Mouse (Mus musculus): ENCODE data around the gene 1700001K19Rik.
A peak's percentile ranks its signal among the peaks of the same experiment; 100 is the strongest.
"Not testable (repeated sequence)": the region's sequence is repeated elsewhere in the genome, so short reads cannot be mapped to it uniquely, and the experiment has no call there.

The 1700001K19Rik gene

DNA sequence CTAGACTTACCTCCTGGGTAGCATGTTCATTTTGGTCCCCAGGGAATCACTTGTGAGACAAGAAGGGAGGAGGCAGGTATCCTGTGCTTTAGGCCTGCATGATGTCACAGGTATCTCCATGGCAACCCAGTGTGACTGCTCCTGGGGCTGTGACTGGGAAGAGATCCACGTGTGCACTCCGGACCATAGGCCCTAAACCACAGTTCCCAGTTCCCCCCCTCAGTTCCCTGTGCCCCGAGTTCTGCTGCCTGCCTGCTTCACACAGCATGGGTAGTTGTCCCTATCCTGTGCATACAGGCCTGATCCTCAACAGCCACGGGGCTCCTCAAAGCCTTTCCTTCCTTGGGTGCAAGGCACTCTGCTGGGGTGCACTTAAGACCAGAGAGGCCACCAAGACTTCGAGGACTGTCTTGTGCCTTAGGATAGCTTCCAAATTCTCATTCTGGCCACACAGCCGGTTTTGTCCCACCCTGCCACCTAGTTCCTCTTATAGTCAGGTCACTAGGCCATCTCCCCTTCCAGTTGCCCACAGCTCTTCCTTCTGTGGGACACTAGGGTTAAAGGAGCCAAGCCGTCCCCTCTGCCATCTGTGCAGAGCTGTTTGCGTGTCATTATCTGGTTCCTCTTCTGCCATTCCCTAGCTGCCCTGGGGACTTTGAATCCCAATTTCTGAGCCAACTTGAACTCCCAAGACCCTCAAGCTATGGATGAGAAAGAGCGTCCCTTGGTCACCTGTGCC lies at the start of gene 1700001K19Rik:
TSS of gene 1700001K19Rik (minus strand) at position 59 of the 739 bp plus-strand sequence.
- no peak for DNase-seq (ENCODE audit: low read depth, low spot score)

DNA sequence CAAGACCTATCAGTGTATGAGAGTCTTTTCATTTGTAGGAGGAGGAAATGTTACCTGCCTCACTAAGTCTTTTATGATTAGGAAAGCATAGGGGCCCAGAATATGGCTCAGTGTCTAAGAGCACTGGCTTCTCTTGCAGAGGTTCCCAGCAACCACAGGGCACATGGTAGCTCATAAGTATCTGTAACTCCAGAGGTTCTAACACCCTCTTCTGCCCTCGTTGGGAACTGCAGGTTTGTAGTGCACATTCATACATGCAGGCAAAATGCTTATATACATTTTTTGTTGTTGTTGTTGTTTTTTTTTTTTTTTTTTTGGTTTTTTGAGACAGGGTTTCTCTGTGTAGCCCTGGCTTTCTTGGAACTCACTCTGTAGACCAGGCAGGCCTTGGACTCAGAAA lies 44.0 kb upstream of the 1700001K19Rik start:
- no peak for DNase-seq (ENCODE audit: low read depth, low spot score)

DNA sequence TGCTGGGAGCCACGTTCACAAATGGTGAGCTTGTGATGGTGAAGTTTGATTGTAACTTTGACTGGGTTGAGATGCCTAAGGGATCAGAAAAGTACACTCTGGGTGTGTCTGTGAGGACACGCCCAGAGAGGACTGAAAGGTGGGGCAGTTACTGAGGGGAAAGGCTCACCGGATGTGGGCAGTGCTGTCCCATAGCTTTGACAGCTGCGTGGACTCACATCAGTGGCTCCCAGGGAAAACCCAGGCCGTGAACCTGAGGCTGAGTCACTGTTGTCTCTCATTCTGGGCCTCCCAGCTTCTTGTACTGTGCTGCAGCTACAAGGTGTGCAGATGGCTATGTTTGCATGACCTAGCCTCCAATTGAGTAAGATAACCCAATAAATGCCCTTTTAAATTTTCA lies 43.1 kb upstream of the 1700001K19Rik start:
- no peak for DNase-seq (ENCODE audit: low read depth, low spot score)

- DNase-seq (ENCODE audit: low read depth, low spot score): no peak
Observed at GRCm38 (mm10) chr12:110725051-110725450, 42.6 kb upstream of the 1700001K19Rik start.

GRCm38 (mm10) chr12:110716004-110716403 lies 33.6 kb upstream of the 1700001K19Rik start:
- no peak for DNase-seq (ENCODE audit: low read depth, low spot score)

DNA sequence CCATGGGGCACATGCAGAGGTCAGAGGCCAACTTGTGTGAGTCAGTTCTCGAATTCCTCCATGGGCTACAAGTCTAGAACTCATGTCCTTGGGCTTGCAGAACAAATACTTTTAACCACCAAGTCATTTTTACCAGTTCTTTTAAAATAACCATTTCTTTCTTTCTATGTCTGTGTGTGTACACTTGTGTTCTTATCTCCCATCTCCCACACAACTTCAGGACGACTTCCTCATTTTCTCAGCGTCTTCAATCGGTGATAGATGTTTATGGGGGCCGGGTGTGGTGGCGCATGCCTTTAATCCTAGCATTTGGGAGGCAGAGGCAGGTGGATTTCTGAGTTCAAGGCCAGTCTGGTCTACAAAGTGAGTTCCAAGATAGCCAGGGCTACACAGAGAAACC lies 31.8 kb upstream of the 1700001K19Rik start:
- DNase-seq (ENCODE audit: low read depth, low spot score): no peak

DNA sequence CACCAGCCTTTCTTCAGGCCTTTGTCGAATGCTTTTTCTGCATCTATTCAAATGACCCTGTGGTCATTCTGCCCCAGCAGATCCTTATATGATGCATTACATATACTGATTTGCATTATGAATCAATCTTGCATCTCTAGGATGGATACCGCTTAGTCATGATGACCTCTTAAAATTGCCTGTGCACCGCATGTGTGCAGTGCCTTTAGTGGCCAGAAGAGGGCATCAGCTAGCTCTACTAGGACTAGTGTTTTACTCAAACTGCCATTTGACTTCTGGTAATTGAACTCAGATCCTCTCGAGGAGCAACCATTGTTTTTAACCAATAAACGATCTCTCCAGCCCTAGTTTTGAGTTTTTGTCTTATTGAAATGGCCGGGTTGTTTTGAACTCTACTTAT lies 31.4 kb upstream of the 1700001K19Rik start:
- DNase-seq (ENCODE audit: low read depth, low spot score): peak; percentile 49

DNA sequence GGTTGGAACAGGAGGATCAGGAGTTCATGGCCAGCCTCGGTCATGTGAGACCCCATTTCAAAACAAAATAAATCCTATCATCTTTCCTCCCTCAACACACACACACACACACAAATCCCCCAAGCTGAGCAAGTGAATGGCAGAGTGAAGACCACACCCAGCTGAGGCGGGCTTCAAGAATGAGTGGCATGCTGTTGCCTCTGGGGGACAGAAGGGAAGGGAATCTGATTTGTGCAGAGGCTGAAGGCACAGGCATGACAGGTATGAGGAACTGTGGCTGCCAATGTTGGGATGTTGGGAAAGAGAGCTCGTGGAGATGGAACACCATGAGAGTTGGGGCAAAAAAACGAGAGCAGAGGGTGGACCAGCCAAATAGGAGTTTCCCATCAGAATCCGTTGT lies 28.9 kb upstream of the 1700001K19Rik start:
- DNase-seq (ENCODE audit: low read depth, low spot score): no peak

GRCm38 (mm10) chr12:110707451-110707850 lies 25.0 kb upstream of the 1700001K19Rik start:
- DNase-seq (ENCODE audit: low read depth, low spot score): no peak

DNA sequence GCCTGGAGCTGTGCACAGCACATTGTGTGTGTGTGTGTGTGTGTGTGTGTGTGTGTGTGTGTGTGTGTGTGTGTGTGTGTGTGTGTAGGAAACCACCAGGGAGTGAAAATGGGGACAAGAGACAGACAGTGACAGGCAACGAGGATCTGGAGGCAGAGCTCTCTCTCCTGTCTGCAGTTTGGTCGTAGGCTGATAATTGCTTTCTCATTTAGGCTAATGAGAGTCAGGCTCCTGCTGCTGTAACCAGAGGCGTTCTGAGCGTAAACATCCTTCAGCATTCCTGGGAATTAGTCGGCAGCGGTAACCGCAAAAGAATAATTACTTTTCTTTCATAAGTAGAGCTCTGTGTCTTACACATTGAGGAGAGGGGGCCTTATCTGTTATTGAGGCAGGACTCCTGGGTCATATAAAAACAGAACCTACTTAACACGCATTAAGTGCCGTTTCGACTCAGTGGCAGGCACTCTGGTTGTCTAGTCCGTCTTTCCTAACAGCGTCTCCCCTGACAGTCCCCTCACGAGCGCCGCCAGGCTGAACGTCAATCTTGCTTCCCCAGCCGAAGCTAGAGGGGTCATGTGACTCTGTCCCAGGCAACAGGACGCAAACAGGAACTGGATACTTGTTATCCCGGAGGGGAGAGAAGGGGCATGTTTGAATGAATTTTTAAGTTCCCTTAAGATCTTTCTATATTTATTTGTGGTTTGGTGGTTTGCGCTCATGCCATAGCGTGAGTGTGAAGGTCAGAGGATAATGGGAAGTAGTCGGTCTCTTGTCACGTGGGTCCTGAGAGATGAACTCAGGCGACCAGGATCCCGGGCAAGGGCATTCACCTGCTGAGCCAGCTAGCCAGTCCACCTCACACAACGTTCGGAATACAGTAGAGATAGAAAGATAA lies 24.2 kb upstream of the 1700001K19Rik start:
- DNase-seq (ENCODE audit: low read depth, low spot score): peak; percentile 52

GRCm38 (mm10) chr12:110705419-110705818 lies 23.0 kb upstream of the 1700001K19Rik start:
- not testable (repeated sequence) for DNase-seq (ENCODE audit: low read depth, low spot score)

DNA sequence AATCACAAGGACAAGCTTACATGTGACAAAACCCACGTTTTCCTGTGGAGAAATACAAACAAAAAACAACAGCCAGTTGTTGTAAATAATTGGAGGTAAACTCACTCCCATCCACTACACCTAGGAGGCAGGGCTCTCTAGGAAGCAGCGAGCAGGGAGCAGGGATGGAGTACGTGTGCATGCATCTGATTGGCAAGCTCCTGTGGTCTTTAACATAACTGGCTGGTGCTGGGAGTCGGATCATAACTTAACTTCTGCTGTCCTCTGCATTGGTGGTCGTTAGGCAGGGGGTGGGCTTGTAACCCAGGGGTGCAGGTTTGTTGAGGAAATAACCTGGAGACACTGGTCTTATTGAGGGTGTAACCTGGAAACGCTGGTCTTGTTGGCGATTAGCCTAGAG lies 21.3 kb upstream of the 1700001K19Rik start:
- DNase-seq (ENCODE audit: low read depth, low spot score): no peak

DNA sequence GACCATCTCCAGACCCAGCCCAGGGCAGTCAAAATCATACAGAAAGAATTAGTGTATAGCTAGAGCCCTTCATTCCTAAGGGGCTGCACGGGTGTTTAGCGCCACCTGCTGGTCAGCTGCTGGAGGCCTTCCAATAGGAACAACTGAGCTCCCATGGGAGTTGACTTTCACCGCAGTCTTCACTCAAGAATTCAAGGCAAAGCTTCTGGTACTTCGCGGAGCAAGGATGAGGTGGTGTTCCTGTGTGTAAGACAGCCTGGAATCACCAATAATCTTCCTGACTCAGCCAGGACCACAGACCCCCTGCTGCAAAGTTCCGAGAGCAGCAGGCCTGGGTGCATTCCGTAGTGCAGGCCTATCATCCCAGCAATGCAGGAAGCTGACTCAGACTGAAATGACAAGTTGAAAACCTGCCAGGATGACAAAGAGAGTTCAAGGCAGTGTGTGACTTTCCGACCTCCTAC lies 20.6 kb upstream of the 1700001K19Rik start:
- peak; percentile 89 for DNase-seq (ENCODE audit: low read depth, low spot score)

- DNase-seq (ENCODE audit: low read depth, low spot score): no peak
Observed at GRCm38 (mm10) chr12:110702556-110702955, 20.1 kb upstream of the 1700001K19Rik start, which contains the start of gene Hsp90aa1. TSS of gene Hsp90aa1 (minus strand) at chr12:110702728.

- not testable (repeated sequence) for DNase-seq (ENCODE audit: low read depth, low spot score)
Observed at GRCm38 (mm10) chr12:110701363-110701762, 18.9 kb upstream of the 1700001K19Rik start.

- DNase-seq (ENCODE audit: low read depth, low spot score): no peak
Observed at GRCm38 (mm10) chr12:110700730-110701129, 18.3 kb upstream of the 1700001K19Rik start.

DNA sequence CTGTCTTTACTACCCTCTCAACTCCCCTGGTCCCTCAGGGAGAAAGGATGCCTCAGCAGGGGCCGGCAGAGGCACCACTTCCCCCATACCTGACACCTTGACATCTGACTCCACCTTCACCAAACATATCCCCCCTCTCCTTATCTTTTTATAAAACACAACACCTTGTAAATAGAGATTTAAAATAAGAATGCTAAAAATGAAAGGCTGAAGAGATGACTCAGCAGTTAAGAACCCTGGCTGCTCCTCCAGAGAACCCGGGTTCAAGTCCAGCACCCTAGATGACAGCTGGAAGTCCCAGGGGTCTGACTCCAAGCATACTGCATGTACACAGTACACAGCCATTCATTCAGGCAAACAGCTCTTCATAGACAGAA lies 16.7 kb upstream of the 1700001K19Rik start:
- no peak for DNase-seq (ENCODE audit: low read depth, low spot score)

GRCm38 (mm10) chr12:110698523-110699170 lies 16.2 kb upstream of the 1700001K19Rik start:
- peak; percentile 35 for DNase-seq (ENCODE audit: low read depth, low spot score)

DNA sequence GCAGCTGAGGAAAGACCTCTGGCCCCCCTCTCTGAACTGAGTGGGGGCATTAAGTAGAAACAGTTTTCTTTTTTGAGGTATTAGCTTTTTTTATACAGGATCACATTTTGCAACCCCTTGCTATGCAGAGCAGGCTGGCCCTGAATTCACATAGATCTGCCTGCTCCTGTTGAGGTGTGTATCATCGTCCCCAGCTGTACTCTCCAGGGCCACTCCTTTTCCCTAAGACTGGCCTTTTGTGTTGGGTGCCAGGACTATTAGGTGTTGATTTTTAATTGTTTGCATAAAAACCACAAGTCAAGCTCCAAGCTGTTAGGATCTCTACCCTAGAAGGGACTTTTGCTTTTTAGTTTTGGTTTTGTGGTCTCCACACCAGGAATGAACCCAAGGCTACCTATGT lies 15.7 kb upstream of the 1700001K19Rik start:
- DNase-seq (ENCODE audit: low read depth, low spot score): no peak

DNA sequence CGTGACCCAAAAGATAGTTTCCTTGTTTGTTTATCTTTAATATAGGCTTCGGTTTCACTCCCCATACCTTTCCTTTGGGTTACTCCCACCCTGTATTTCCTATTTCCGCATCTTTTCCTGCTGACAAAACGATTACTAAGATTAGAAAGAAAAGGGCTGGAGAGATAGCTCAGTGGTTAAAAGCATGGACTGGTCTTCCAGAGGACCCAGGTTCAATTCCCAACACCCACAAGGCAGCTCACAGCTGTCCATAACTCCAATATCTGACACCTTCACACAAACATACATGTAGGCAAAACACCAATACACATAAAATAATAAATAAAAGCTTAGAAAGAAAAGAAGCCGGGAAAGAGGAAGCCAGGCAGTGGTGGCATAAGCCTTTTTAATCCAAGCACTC lies 15.0 kb upstream of the 1700001K19Rik start:
- no peak for DNase-seq (ENCODE audit: low read depth, low spot score)

- DNase-seq (ENCODE audit: low read depth, low spot score): no peak
Observed at GRCm38 (mm10) chr12:110696975-110697400, 14.6 kb upstream of the 1700001K19Rik start.
